Mouse (Mus musculus) kidney, embryonic 16.5 days (tissue): ENCODE measurements around the gene Sf3a1. TPM values are rescaled to one million over a fixed set of nuclear protein-coding genes. Genes with fewer than 3 reads are reported as not detected.

Source experiments
- ATAC-seq: fragments of 200-750 bp; cut with Nextera tagmentation; 2 replicates; pipeline ENCODE4 v1.8.0; 2017; ENCODE audit warnings: moderate TSS enrichment; ENCODE audit not compliant: low FRiP score, low TSS enrichment
- H3K27ac ChIP-seq: fragments of 300-500 bp; sonication (generic); 2 replicates; pipeline ENCODE4 v1.5.1; 2014; ENCODE audit warnings: low read length
- H3K27me3 ChIP-seq: fragments of 300-500 bp; sonication (generic); 2 replicates; pipeline ENCODE4 v1.6.1; 2014; ENCODE audit warnings: low read length, control low read depth, mixed read lengths; ENCODE audit not compliant: insufficient read depth
- H3K36me3 ChIP-seq: fragments of 300-500 bp; sonication (generic); 2 replicates; pipeline ENCODE4 v1.6.1; 2014; ENCODE audit warnings: low read length, control low read depth, mixed read lengths; ENCODE audit not compliant: insufficient read depth
- H3K4me1 ChIP-seq: fragments of 300-500 bp; sonication (generic); 2 replicates; pipeline ENCODE4 v1.6.1; 2014; ENCODE audit warnings: low read length, control low read depth, mixed read lengths; ENCODE audit not compliant: insufficient read depth
- H3K4me2 ChIP-seq: fragments of 300-500 bp; sonication (generic); replicated peaks from 2 replicates; pipeline ENCODE4 v1.6.1; 2014; ENCODE audit warnings: low read depth, low read length
- H3K4me3 ChIP-seq: fragments of 300-500 bp; sonication (generic); 2 replicates; pipeline ENCODE4 v1.5.1; 2014; ENCODE audit warnings: mild to moderate bottlenecking, low read length
- H3K9ac ChIP-seq: fragments of 300-500 bp; sonication (generic); replicated peaks from 2 replicates; pipeline ENCODE4 v1.6.1; 2014; ENCODE audit warnings: low read length
- H3K9me3 ChIP-seq: fragments of 300-500 bp; sonication (generic); 2 replicates; pipeline ENCODE4 v1.6.1; 2016; ENCODE audit warnings: low read length, control low read depth
- WGBS: fragments of 180-500 bp; shearing (Covaris S2); extraction: QIAGEN DNeasy Blood & Tissue Kit; methylation state at CpG from one replicate; pipeline ENCODE4 v1.1.7; 2014; 5-methylcytosine and 5-hydroxymethylcytosine counted together
- polyA plus RNA-seq: library from polyadenylated mRNA; unstranded; fragments of >200 nt; fragmentation: Nextera tagmentation; extraction: Ambion mirVana; gene quantifications from 2 replicates; pipeline ENCODE4 v1.2.1, GENCODE M21; 2015

The Sf3a1 gene
- polyA plus RNA-seq, 1 experiment from 2014 or later, result 54.5 TPM

GRCm38 (mm10) chr11:4220443-4221400 is 60.6 kb downstream of the Sf3a1 start:
- Histone ChIP-seq H3K36me3 (peaks cover 3% of the 10 kb centered on the region; the same call in 1 of the 2 replicates), H3K4me1 (peaks cover 12% of the 10 kb centered on the region), H3K4me3 (no peak overlapping the region), H3K27ac (no peak overlapping the region), H3K27me3 (peaks cover 6% of the 10 kb centered on the region; the same call in 1 of the 2 replicates), H3K9ac (no peak overlapping the region), H3K4me2 (no peak overlapping the region), H3K9me3 (no peaks in the 10 kb centered on the region)
- WGBS, result 53% methylated on average over 28 of the region's 28 CpGs
- no peak for ATAC-seq

GRCm38 (mm10) chr11:4222046-4222950 is 62.1 kb downstream of the Sf3a1 start:
- H3K36me3 ChIP-seq, result no peaks in the 10 kb centered on the region
- H3K4me2 ChIP-seq, result no peak overlapping the region
- no peak overlapping the region for H3K27ac ChIP-seq
- peaks cover 12% of the 10 kb centered on the region for H3K4me1 ChIP-seq
- no peak for ATAC-seq
- WGBS, result 66% methylated on average over 17 of the region's 17 CpGs
- no peak overlapping the region for H3K4me3 ChIP-seq
- H3K9ac ChIP-seq, result no peak overlapping the region
- peaks cover 6% of the 10 kb centered on the region; the same call in 1 of the 2 replicates for H3K27me3 ChIP-seq
- H3K9me3 ChIP-seq, result no peaks in the 10 kb centered on the region

GRCm38 (mm10) chr11:4223393-4224188 is 63.4 kb downstream of the Sf3a1 start:
- Histone ChIP-seq H3K27ac (no peak overlapping the region), H3K9me3 (no peaks in the 10 kb centered on the region), H3K4me2 (no peak overlapping the region), H3K4me3 (no peak overlapping the region), H3K9ac (no peak overlapping the region), H3K4me1 (peaks cover 8% of the 10 kb centered on the region), H3K36me3 (no peaks in the 10 kb centered on the region), H3K27me3 (peaks cover 5% of the 10 kb centered on the region; the same call in 1 of the 2 replicates)
- 42% methylated on average over 7 of the region's 7 CpGs for WGBS
- ATAC-seq, result no peak

- H3K9me3 ChIP-seq, result no peaks in the 10 kb centered on the region
- no peak overlapping the region for H3K9ac ChIP-seq
- ATAC-seq, result no peak
- no peaks in the 10 kb centered on the region for H3K36me3 ChIP-seq
- H3K4me1 ChIP-seq, result peaks cover 2% of the 10 kb centered on the region; the same call in 1 of the 2 replicates
- no peak overlapping the region for H3K4me2 ChIP-seq
- WGBS, result 34% methylated on average over 2 of the region's 2 CpGs
- H3K27ac ChIP-seq, result no peak overlapping the region
- no peaks in the 10 kb centered on the region for H3K27me3 ChIP-seq
- H3K4me3 ChIP-seq, result no peak overlapping the region
Measured at GRCm38 (mm10) chr11:4224223-4224622, 64.1 kb downstream of the Sf3a1 start.

GRCm38 (mm10) chr11:4226569-4227325 is 66.6 kb downstream of the Sf3a1 start:
- H3K4me3 ChIP-seq, result no peak overlapping the region
- ATAC-seq, result no peak
- H3K27me3 ChIP-seq, result no peaks in the 10 kb centered on the region
- H3K27ac ChIP-seq, result no peak overlapping the region
- no peaks in the 10 kb centered on the region for H3K36me3 ChIP-seq
- 71% methylated on average over 5 of the region's 5 CpGs for WGBS
- no peaks in the 10 kb centered on the region for H3K4me1 ChIP-seq
- H3K9me3 ChIP-seq, result no peaks in the 10 kb centered on the region
- no peak overlapping the region for H3K9ac ChIP-seq
- no peak overlapping the region for H3K4me2 ChIP-seq

GRCm38 (mm10) chr11:4228463-4228862 is 68.3 kb downstream of the Sf3a1 start:
- H3K36me3 ChIP-seq, result no peaks in the 10 kb centered on the region
- H3K4me2 ChIP-seq, result no peak overlapping the region
- no peak overlapping the region for H3K9ac ChIP-seq
- no peaks in the 10 kb centered on the region for H3K9me3 ChIP-seq
- H3K27ac ChIP-seq, result no peak overlapping the region
- no peaks in the 10 kb centered on the region for H3K4me1 ChIP-seq
- H3K27me3 ChIP-seq, result no peaks in the 10 kb centered on the region
- H3K4me3 ChIP-seq, result no peak overlapping the region
- ATAC-seq, result no peak
- WGBS, result 22% methylated on average over 8 of the region's 8 CpGs

GRCm38 (mm10) chr11:4229841-4230240 is 69.7 kb downstream of the Sf3a1 start:
- Histone ChIP-seq H3K9ac (no peak overlapping the region), H3K27ac (no peak overlapping the region), H3K36me3 (no peaks in the 10 kb centered on the region), H3K4me1 (no peaks in the 10 kb centered on the region), H3K27me3 (no peaks in the 10 kb centered on the region), H3K4me2 (no peak overlapping the region), H3K9me3 (no peaks in the 10 kb centered on the region), H3K4me3 (no peak overlapping the region)
- ATAC-seq, result no peak
- WGBS, result 71% methylated on average over 4 of the region's 4 CpGs

GRCm38 (mm10) chr11:4231435-4231834 is 71.3 kb downstream of the Sf3a1 start:
- ATAC-seq, result no peak
- no peak overlapping the region for H3K4me2 ChIP-seq
- no peak overlapping the region for H3K9ac ChIP-seq
- 95% methylated on average over 2 of the region's 2 CpGs for WGBS
- H3K4me3 ChIP-seq, result no peak overlapping the region
- no peaks in the 10 kb centered on the region for H3K4me1 ChIP-seq
- no peaks in the 10 kb centered on the region for H3K36me3 ChIP-seq
- H3K9me3 ChIP-seq, result no peaks in the 10 kb centered on the region
- no peak overlapping the region for H3K27ac ChIP-seq
- H3K27me3 ChIP-seq, result no peaks in the 10 kb centered on the region
